Mouse (Mus musculus) CH12.LX (cell line): ENCODE results near the gene Ttll4. TPM values are rescaled to one million over a fixed set of nuclear protein-coding genes. Genes with fewer than 3 reads are reported as not detected.
A peak's percentile ranks its signal among the peaks of the same experiment; 100 is the strongest.

Source experiments
- DNase-seq: peaks from one replicate; pipeline ENCODE4 v3.0.0-alpha.2; 2013; ENCODE audit errors: extremely low read depth
- H3K27ac ChIP-seq: 2 replicates; pipeline ENCODE4 v1.5.1; 2012; ENCODE audit warnings: low read depth, mild to moderate bottlenecking, control low read depth, moderate library complexity; ENCODE audit not compliant: insufficient read depth
- H3K27me3 ChIP-seq: replicated peaks from 2 replicates; pipeline ENCODE3; 2012; ENCODE audit warnings: inconsistent platforms
- H3K36me3 ChIP-seq, 2 experiments: replicated peaks in 1 of 2; 2 replicates each; pipeline versions ENCODE3 to v1.6.1; 2012; ENCODE audit warnings: inconsistent platforms in 1 of 2, low read length in 1 of 2, mild to moderate bottlenecking in 1 of 2, mixed read lengths in 1 of 2, moderate library complexity in 1 of 2; ENCODE audit not compliant: control insufficient read depth in 1 of 2, insufficient read depth in 1 of 2
- H3K4me1 ChIP-seq, 2 experiments: 2 replicates each; pipeline ENCODE4 v1.6.1; 2012; ENCODE audit warnings: inconsistent platforms in 1 of 2, moderate library complexity in 1 of 2; ENCODE audit not compliant: insufficient read depth in 2 of 2, control insufficient read depth in 1 of 2
- H3K4me2 ChIP-seq: 2 replicates; pipeline ENCODE4 v1.6.1; 2012; ENCODE audit warnings: low read depth, mild to moderate bottlenecking, control low read depth; ENCODE audit not compliant: poor library complexity, insufficient read depth, severe bottlenecking
- H3K4me3 ChIP-seq, 3 experiments: fragments of 150-350 bp in 1 of 3; sonication (generic) in 1 of 3; replicated peaks in 1 of 3; 2 replicates each; pipeline versions ENCODE3 to v1.5.1; 2011 to 2012; ENCODE audit warnings: low read depth in 2 of 3, low read length in 2 of 3, mild to moderate bottlenecking in 2 of 3, moderate library complexity in 2 of 3, control low read depth in 1 of 3, improper control_type of control experiment in 1 of 3, inconsistent platforms in 1 of 3, mixed read lengths in 1 of 3; ENCODE audit not compliant: poor library complexity in 1 of 3
- H3K79me2 ChIP-seq: replicated peaks from 2 replicates; pipeline ENCODE4 v1.6.1; 2012; ENCODE audit warnings: mild to moderate bottlenecking, moderate library complexity; ENCODE audit not compliant: control insufficient read depth, poor library complexity, insufficient read depth, severe bottlenecking; ENCODE audit errors: extremely low read depth
- H3K9ac ChIP-seq: 2 replicates; pipeline ENCODE4 v1.6.1; 2012; ENCODE audit warnings: low read depth, mild to moderate bottlenecking, control low read depth, moderate library complexity; ENCODE audit not compliant: insufficient read depth
- H3K9me3 ChIP-seq: replicated peaks from 2 replicates; pipeline ENCODE3; 2012; ENCODE audit warnings: low read length, inconsistent platforms, mixed read lengths
- BHLHE40 ChIP-seq: IDR thresholded peaks from 2 replicates; pipeline ENCODE4 v1.6.1; 2011; ENCODE audit warnings: mild to moderate bottlenecking, low read depth, low read length, improper control_type of control experiment
- CHD1 ChIP-seq: IDR thresholded peaks from 2 replicates; pipeline ENCODE4 v1.6.1; 2012; ENCODE audit warnings: low read depth, low read length, improper control_type of control experiment, inconsistent platforms
- CHD2 ChIP-seq: IDR thresholded peaks from 2 replicates; pipeline ENCODE4 v1.6.1; 2011; ENCODE audit warnings: low read length, improper control_type of control experiment
- CTCF ChIP-seq, 2 experiments: IDR thresholded peaks in 1 of 2; conservative IDR thresholded peaks in 1 of 2; 2 replicates each; pipeline ENCODE4 v1.5.1; 2011 to 2012; ENCODE audit warnings: low read depth in 2 of 2, low read length in 2 of 2, improper control_type of control experiment in 1 of 2, inconsistent platforms in 1 of 2, mild to moderate bottlenecking in 1 of 2, moderate library complexity in 1 of 2
- E2F4 ChIP-seq: IDR thresholded peaks from 2 replicates; pipeline ENCODE4 v1.6.1; 2011; ENCODE audit warnings: low read depth, low read length, improper control_type of control experiment; ENCODE audit not compliant: insufficient replicate concordance
- ELF1 ChIP-seq: IDR thresholded peaks from 2 replicates; pipeline ENCODE4 v1.6.1; 2014; ENCODE audit warnings: low read depth, mild to moderate bottlenecking, inconsistent platforms, low read length, improper control_type of control experiment
- EP300 ChIP-seq: IDR thresholded peaks from 2 replicates; pipeline ENCODE4 v1.6.1; 2011; ENCODE audit warnings: low read length, improper control_type of control experiment
- ETS1 ChIP-seq: conservative IDR thresholded peaks from 2 replicates; pipeline ENCODE4 v1.6.1; 2012; ENCODE audit warnings: low read depth, mild to moderate bottlenecking, inconsistent platforms, low read length, improper control_type of control experiment, moderate library complexity
- GABPA ChIP-seq: IDR thresholded peaks from 2 replicates; pipeline ENCODE4 v1.6.1; 2012; ENCODE audit warnings: low read depth, low read length, improper control_type of control experiment, inconsistent platforms; ENCODE audit not compliant: insufficient replicate concordance
- HCFC1 ChIP-seq: IDR thresholded peaks from 2 replicates; pipeline ENCODE4 v1.6.1; 2012; ENCODE audit warnings: low read depth, mild to moderate bottlenecking, inconsistent platforms, low read length, improper control_type of control experiment
- IRF4 ChIP-seq: IDR thresholded peaks from 2 replicates; pipeline ENCODE4 v1.6.1; 2014; ENCODE audit warnings: low read depth, mild to moderate bottlenecking, inconsistent platforms, low read length, improper control_type of control experiment
- JUN ChIP-seq: IDR thresholded peaks from 2 replicates; pipeline ENCODE4 v1.6.1; 2011; ENCODE audit warnings: low read depth, mild to moderate bottlenecking, low read length, improper control_type of control experiment, moderate library complexity; ENCODE audit not compliant: insufficient read depth
- JUND ChIP-seq: conservative IDR thresholded peaks from 2 replicates; pipeline ENCODE4 v1.6.1; 2011; ENCODE audit warnings: low read depth, low read length, improper control_type of control experiment
- KAT2A ChIP-seq: IDR thresholded peaks from 2 replicates; pipeline ENCODE4 v1.6.1; 2012; ENCODE audit warnings: low read length, improper control_type of control experiment, inconsistent platforms; ENCODE audit not compliant: insufficient replicate concordance
- MAFK ChIP-seq: IDR thresholded peaks from 2 replicates; pipeline ENCODE4 v1.6.1; 2011; ENCODE audit warnings: low read length, improper control_type of control experiment; ENCODE audit not compliant: insufficient replicate concordance
- MAX ChIP-seq: IDR thresholded peaks from 2 replicates; pipeline ENCODE4 v1.6.1; 2011; ENCODE audit warnings: low read length, improper control_type of control experiment
- MAZ ChIP-seq: IDR thresholded peaks from 2 replicates; pipeline ENCODE4 v1.6.1; 2012; ENCODE audit warnings: low read depth, mild to moderate bottlenecking, inconsistent platforms, low read length, improper control_type of control experiment, moderate library complexity
- MEF2A ChIP-seq: IDR thresholded peaks from 2 replicates; pipeline ENCODE4 v1.6.1; 2014; ENCODE audit warnings: low read depth, mild to moderate bottlenecking, inconsistent platforms, low read length, improper control_type of control experiment, borderline replicate concordance
- MXI1 ChIP-seq: IDR thresholded peaks from 2 replicates; pipeline ENCODE4 v1.6.1; 2011; ENCODE audit warnings: mild to moderate bottlenecking, low read depth, low read length, improper control_type of control experiment
- MYC ChIP-seq: IDR thresholded peaks from 2 replicates; pipeline ENCODE4 v1.6.1; 2011; ENCODE audit warnings: low read depth, mild to moderate bottlenecking, improper control_type of control experiment, low read length
- NELFE ChIP-seq: IDR thresholded peaks from 2 replicates; pipeline ENCODE4 v1.6.1; 2011; ENCODE audit warnings: low read depth, low read length, improper control_type of control experiment
- NRF1 ChIP-seq: IDR thresholded peaks from 2 replicates; pipeline ENCODE4 v1.6.1; 2014; ENCODE audit warnings: low read depth, mild to moderate bottlenecking, inconsistent platforms, low read length, improper control_type of control experiment, moderate library complexity
- PAX5 ChIP-seq: IDR thresholded peaks from 2 replicates; pipeline ENCODE4 v1.6.1; 2012; ENCODE audit warnings: low read length, inconsistent platforms, mixed read lengths
- POLR2A ChIP-seq: IDR thresholded peaks from 2 replicates; pipeline ENCODE4 v1.6.1; 2011; ENCODE audit warnings: low read depth, mild to moderate bottlenecking, improper control_type of control experiment, low read length
- POLR2AphosphoS2 ChIP-seq: IDR thresholded peaks from 2 replicates; pipeline ENCODE4 v1.6.1; 2011; ENCODE audit warnings: low read depth, low read length, improper control_type of control experiment
- RAD21 ChIP-seq: IDR thresholded peaks from 2 replicates; pipeline ENCODE4 v1.6.1; 2011; ENCODE audit warnings: low read depth, mild to moderate bottlenecking, low read length, improper control_type of control experiment, moderate library complexity
- RCOR1 ChIP-seq: conservative IDR thresholded peaks from 2 replicates; pipeline ENCODE4 v1.6.1; 2012; ENCODE audit warnings: low read depth, mild to moderate bottlenecking, inconsistent platforms, low read length, improper control_type of control experiment
- SIN3A ChIP-seq: IDR thresholded peaks from 2 replicates; pipeline ENCODE4 v1.6.1; 2012; ENCODE audit warnings: low read length, improper control_type of control experiment, inconsistent platforms
- SMC3 ChIP-seq: IDR thresholded peaks from 2 replicates; pipeline ENCODE4 v1.6.1; 2011; ENCODE audit warnings: low read depth, low read length, improper control_type of control experiment
- TBP ChIP-seq: conservative IDR thresholded peaks from 2 replicates; pipeline ENCODE4 v1.6.1; 2011; ENCODE audit warnings: low read depth, low read length, improper control_type of control experiment
- TCF12 ChIP-seq: IDR thresholded peaks from 2 replicates; pipeline ENCODE4 v1.6.1; 2014; ENCODE audit warnings: low read depth, mild to moderate bottlenecking, inconsistent platforms, low read length, improper control_type of control experiment
- UBTF ChIP-seq: IDR thresholded peaks from 2 replicates; pipeline ENCODE4 v1.6.1; 2012; ENCODE audit warnings: low read depth, mild to moderate bottlenecking, inconsistent platforms, low read length, improper control_type of control experiment, moderate library complexity
- USF1 ChIP-seq: IDR thresholded peaks from 2 replicates; pipeline ENCODE4 v1.6.1; 2014; ENCODE audit warnings: low read depth, mild to moderate bottlenecking, inconsistent platforms, low read length, improper control_type of control experiment
- USF2 ChIP-seq: conservative IDR thresholded peaks from 2 replicates; pipeline ENCODE4 v1.6.1; 2011; ENCODE audit warnings: low read depth, low read length, improper control_type of control experiment
- ZC3H11A ChIP-seq: IDR thresholded peaks from 2 replicates; pipeline ENCODE4 v1.6.1; 2012; ENCODE audit warnings: low read depth, mild to moderate bottlenecking, inconsistent platforms, low read length, improper control_type of control experiment
- ZKSCAN1 ChIP-seq: IDR thresholded peaks from 2 replicates; pipeline ENCODE4 v1.6.1; 2012; ENCODE audit warnings: low read depth, inconsistent platforms, low read length, improper control_type of control experiment, borderline replicate concordance
- ZMIZ1 ChIP-seq: IDR thresholded peaks from 2 replicates; pipeline ENCODE4 v1.6.1; 2012; ENCODE audit warnings: low read depth, mild to moderate bottlenecking, inconsistent platforms, low read length, improper control_type of control experiment
- ZNF384 ChIP-seq: IDR thresholded peaks from 2 replicates; pipeline ENCODE4 v1.6.1; 2012; ENCODE audit warnings: low read depth, low read length, improper control_type of control experiment, inconsistent platforms
- dilution Hi-C: fragments of 300-500 bp; cut with MboI; formaldehyde crosslinking; loops from 2 replicates; pipeline ENCODE4 v1.14.3; 2020; ENCODE audit warnings: low sequenced_read_pairs; ENCODE audit not compliant: extremely low pct_unique_long_range_greater_than_20kb, extremely low pct_ligation_motif_present
- in situ Hi-C: fragments of 300-500 bp; cut with MboI; formaldehyde crosslinking; loops from 3 replicates; pipeline ENCODE4 v1.14.3; 2019; ENCODE audit warnings: low sequenced_read_pairs, low pct_ligation_motif_present, low pct_unique_long_range_greater_than_20kb, mixed read lengths
- polyA plus RNA-seq: library from polyadenylated mRNA; unstranded; fragments of >175 nt; gene quantifications from 2 replicates; pipeline ENCODE4 v1.2.1, GENCODE M21; 2012; ENCODE audit warnings: low read depth; ENCODE audit not compliant: insufficient read length
- total RNA-seq, 2 experiments: library from RNA; depleted of rRNA; stranded (reverse); fragments of 300-350 nt in 1 of 2; fragments of >200 nt in 1 of 2; gene quantifications; 2 replicates each; pipeline ENCODE4 v1.2.3; 2012 to 2014

Ttll4 gene
- total RNA-seq (2012; rRNA removed) (21.8 and 29.3 TPM in 2 replicates), total RNA-seq (2014; rRNA removed) (23.6 and 24.9 TPM in 2 replicates), polyA plus RNA-seq (72.0 and 85.8 TPM in 2 replicates)

GRCm38 (mm10) chr1:74661448-74662195 is at the start of gene Ttll4:
Gene Ttll4, plus strand, starts transcription at chr1:74661745.
- Histone ChIP-seq H3K27ac (no peak within 1 kb of the TSS; the same call in 1 of the 2 replicates), H3K4me3 (peak within 1 kb of the TSS; percentile 67 to 86 (median 82)), H3K9me3 (no peaks in the 10 kb centered on the region), H3K4me2 (peak within 1 kb of the TSS; percentile 95), H3K9ac (peak within 1 kb of the TSS; percentile 96), H3K36me3 (peaks cover 0 to 17% of the 10 kb centered on the region in 2 experiments), H3K27me3 (no peaks in the 10 kb centered on the region), H3K4me1 (peaks cover 3 to 30% of the 10 kb centered on the region in 2 experiments; a peak in 2 of 4 replicates), H3K79me2 (peaks cover 23% of the 10 kb centered on the region)
- in situ Hi-C loops = no loop called here
- peak; percentile 94 for DNase-seq
- dilution Hi-C loops = no loop called here
- TF ChIP-seq RAD21 = no peak; the same call in 1 of the 2 replicates
- TF ChIP-seq SIN3A = peak; percentile 44
- TF ChIP-seq NELFE = peak; percentile 41; the same call in 1 of the 2 replicates
- TF ChIP-seq ETS1 = no peak
- peak; percentile 56; the same call in 1 of the 2 replicates for TF ChIP-seq MYC
- peak; percentile 90 for TF ChIP-seq HCFC1
- no peak for TF ChIP-seq ZNF384
- TF ChIP-seq TBP = no peak
- TF ChIP-seq ZC3H11A = no peak
- TF ChIP-seq UBTF = peak; percentile 46
- peak; percentile 95 for TF ChIP-seq MAZ
- no peak for TF ChIP-seq JUND
- peak; percentile 81 for TF ChIP-seq MAX
- TF ChIP-seq ELF1 = peak; percentile 71
- peak in 1 of 2 experiments; percentile 66; a peak in 2 of 4 replicates for TF ChIP-seq CTCF (conservative IDR thresholded peaks at IDR 0.05 in 1 of 2, IDR thresholded peaks at IDR 0.05 in 1 of 2; ENCODE audit: low read depth in 2 of 2, low read length in 2 of 2)
- TF ChIP-seq CHD1 = no peak
- no peak for TF ChIP-seq PAX5
- TF ChIP-seq JUN = no peak
- no peak for TF ChIP-seq CHD2
- TF ChIP-seq POLR2AphosphoS2 = 0 out of 2 replicates have a peak, but pooled peaks have one; percentile 16
- TF ChIP-seq POLR2A = peak; percentile 78
- no peak for TF ChIP-seq SMC3
- peak; percentile 31; the same call in 1 of the 2 replicates for TF ChIP-seq ZMIZ1
- no peak for TF ChIP-seq USF1
- no peak for TF ChIP-seq MEF2A
- no peak for TF ChIP-seq E2F4
- peak; percentile 67; the same call in 1 of the 2 replicates for TF ChIP-seq KAT2A
- no peak for TF ChIP-seq IRF4
- peak; percentile 96 for TF ChIP-seq MXI1
- peak; percentile 35; the same call in 1 of the 2 replicates for TF ChIP-seq BHLHE40
- TF ChIP-seq GABPA = no peak
- TF ChIP-seq RCOR1 = no peak
- TF ChIP-seq NRF1 = peak; percentile 78
- no peak for TF ChIP-seq MAFK
- TF ChIP-seq EP300 = no peak
- TF ChIP-seq ZKSCAN1 = no peak
- TF ChIP-seq TCF12 = peak; percentile 55; the same call in 1 of the 2 replicates
- no peak for TF ChIP-seq USF2
